Mouse (Mus musculus) G1E (cell line): Measurements from ENCODE around the gene Dact3. TPM values are rescaled to one million over a fixed set of nuclear protein-coding genes. Genes with fewer than 3 reads are reported as not detected.

Experiments
- ATAC-seq: 2 replicates; pipeline ENCODE4 v1.8.0; 2016; ENCODE audit warnings: mild to moderate bottlenecking; ENCODE audit not compliant: insufficient number of reproducible peaks, poor library complexity, low FRiP score, severe bottlenecking; ENCODE audit errors: extremely low read depth
- DNase-seq: peaks from one replicate; pipeline ENCODE4 v3.0.0; 2012; ENCODE audit warnings: low spot score
- H3K27me3 ChIP-seq: 2 replicates; pipeline ENCODE4 v1.6.1; 2012; ENCODE audit warnings: mild to moderate bottlenecking, low read length, inconsistent platforms; ENCODE audit not compliant: insufficient read depth
- H3K36me3 ChIP-seq: replicated peaks from 2 replicates; pipeline ENCODE3; 2012; ENCODE audit warnings: mild to moderate bottlenecking, inconsistent platforms
- H3K4me1 ChIP-seq: 2 replicates; pipeline ENCODE4 v1.6.1; 2012; ENCODE audit warnings: low read depth, low read length, inconsistent platforms, mixed read lengths; ENCODE audit not compliant: insufficient read depth
- H3K4me3 ChIP-seq: 2 replicates; pipeline ENCODE4 v1.5.1; 2012; ENCODE audit warnings: low read depth, mild to moderate bottlenecking, inconsistent platforms, low read length, moderate library complexity, mixed read lengths
- H3K9me3 ChIP-seq: replicated peaks from 2 replicates; pipeline ENCODE4 v1.6.1; 2012; ENCODE audit warnings: inconsistent platforms
- CTCF ChIP-seq: IDR thresholded peaks from 2 replicates; pipeline ENCODE4 v1.5.1; 2012; ENCODE audit warnings: low read depth, low read length, inconsistent platforms, mixed read lengths
- GATA1 ChIP-seq: IDR thresholded peaks from 2 replicates; pipeline ENCODE4 v1.6.1; 2012; ENCODE audit warnings: borderline replicate concordance, low read length, inconsistent platforms, mixed read lengths
- GATA2 ChIP-seq: IDR thresholded peaks from 2 replicates; pipeline ENCODE4 v1.6.1; 2012; ENCODE audit warnings: low read depth, low read length, inconsistent platforms, borderline replicate concordance
- POLR2AphosphoS5 ChIP-seq: IDR thresholded peaks from 2 replicates; pipeline ENCODE4 v1.6.1; 2012; ENCODE audit warnings: low read depth, low read length, inconsistent platforms; ENCODE audit not compliant: insufficient replicate concordance
- TAL1 ChIP-seq: conservative IDR thresholded peaks from 2 replicates; pipeline ENCODE4 v1.6.1; 2012; ENCODE audit warnings: low read depth, low read length, inconsistent platforms, mixed read lengths
- polyA plus RNA-seq: library from polyadenylated mRNA; stranded (reverse); fragments of >175 nt; gene quantifications from 2 replicates; pipeline ENCODE4 v1.2.3, GENCODE M21; 2012
- total RNA-seq, 2 experiments: library from RNA; stranded (forward) in 1 of 2; stranded (reverse) in 1 of 2; fragments of 200-1000 nt in 1 of 2; fragments of >200 nt in 1 of 2; fragmentation: Nextera tagmentation in 1 of 2; gene quantifications; 2 replicates each; pipeline ENCODE4 v1.2.3; 2014 to 2017

Gene Dact3
- total and polyA plus RNA-seq, 3 experiments: 0.05 to 0.30 (median 0.28) TPM

- TF ChIP-seq POLR2AphosphoS5: no peak
- no peak for TF ChIP-seq GATA1
- no peak for TF ChIP-seq GATA2
- no peak for TF ChIP-seq TAL1
- no peak for TF ChIP-seq CTCF
- Histone ChIP-seq H3K4me3 (peak overlapping the region; percentile 31; the same call in 1 of the 2 replicates), H3K27me3 (peaks cover 35% of the 10 kb centered on the region), H3K9me3 (no peaks in the 10 kb centered on the region), H3K36me3 (peaks cover 3% of the 10 kb centered on the region), H3K4me1 (peaks cover 28% of the 10 kb centered on the region)
- DNase-seq: no peak
- ATAC-seq: no peak
Measured at GRCm38 (mm10) chr7:16876608-16877007, 1.5 kb downstream of the Dact3 start.

GRCm38 (mm10) chr7:16877717-16878116 is 2.6 kb downstream of the Dact3 start:
- Histone ChIP-seq H3K9me3 (no peaks in the 10 kb centered on the region), H3K4me3 (no peak overlapping the region), H3K36me3 (no peaks in the 10 kb centered on the region), H3K4me1 (peaks cover 28% of the 10 kb centered on the region), H3K27me3 (peaks cover 35% of the 10 kb centered on the region)
- TF ChIP-seq POLR2AphosphoS5 (no peak), GATA2 (no peak), GATA1 (no peak), CTCF (no peak), TAL1 (no peak)
- DNase-seq: no peak
- no peak for ATAC-seq

GRCm38 (mm10) chr7:16879796-16880547 is 4.9 kb downstream of the Dact3 start:
- H3K27me3 ChIP-seq: peaks cover 49% of the 10 kb centered on the region
- no peak for ATAC-seq
- peaks cover 5% of the 10 kb centered on the region for H3K9me3 ChIP-seq
- TF ChIP-seq GATA1: no peak
- TF ChIP-seq CTCF: no peak
- no peak for TF ChIP-seq GATA2
- no peak for TF ChIP-seq TAL1
- TF ChIP-seq POLR2AphosphoS5: no peak
- no peak overlapping the region for H3K4me3 ChIP-seq
- no peak for DNase-seq
- no peaks in the 10 kb centered on the region for H3K36me3 ChIP-seq
- H3K4me1 ChIP-seq: peaks cover 19% of the 10 kb centered on the region

- TF ChIP-seq CTCF (no peak), TAL1 (no peak), POLR2AphosphoS5 (no peak), GATA1 (no peak), GATA2 (no peak)
- Histone ChIP-seq H3K27me3 (peaks cover 50% of the 10 kb centered on the region), H3K36me3 (no peaks in the 10 kb centered on the region), H3K4me3 (no peak overlapping the region), H3K4me1 (peaks cover 15% of the 10 kb centered on the region), H3K9me3 (peaks cover 12% of the 10 kb centered on the region)
- ATAC-seq (no peak), DNase-seq (no peak)
Measured at GRCm38 (mm10) chr7:16880615-16881014, 5.5 kb downstream of the Dact3 start.

- no peaks in the 10 kb centered on the region for H3K36me3 ChIP-seq
- no peak overlapping the region for H3K4me3 ChIP-seq
- TF ChIP-seq GATA1 (no peak), TAL1 (no peak), GATA2 (no peak), CTCF (no peak), POLR2AphosphoS5 (no peak)
- H3K4me1 ChIP-seq: no peaks in the 10 kb centered on the region; the same call in 1 of the 2 replicates
- peaks cover 24% of the 10 kb centered on the region for H3K9me3 ChIP-seq
- DNase-seq (no peak), ATAC-seq (no peak)
- peaks cover 39% of the 10 kb centered on the region for H3K27me3 ChIP-seq
Measured at GRCm38 (mm10) chr7:16883162-16883561, 8.0 kb downstream of the Dact3 start.

- Histone ChIP-seq H3K36me3 (no peaks in the 10 kb centered on the region), H3K9me3 (peaks cover 24% of the 10 kb centered on the region), H3K4me3 (no peak overlapping the region), H3K4me1 (no peaks in the 10 kb centered on the region; the same call in 1 of the 2 replicates), H3K27me3 (peaks cover 40% of the 10 kb centered on the region)
- TF ChIP-seq CTCF: no peak
- no peak for TF ChIP-seq POLR2AphosphoS5
- no peak for TF ChIP-seq GATA1
- no peak for TF ChIP-seq TAL1
- no peak for TF ChIP-seq GATA2
- no peak for DNase-seq
- no peak for ATAC-seq
Measured at GRCm38 (mm10) chr7:16884334-16884733, 9.2 kb downstream of the Dact3 start.
